Mouse (Mus musculus): ENCODE measurements around the gene Igsf21.

Igsf21 gene

DNA sequence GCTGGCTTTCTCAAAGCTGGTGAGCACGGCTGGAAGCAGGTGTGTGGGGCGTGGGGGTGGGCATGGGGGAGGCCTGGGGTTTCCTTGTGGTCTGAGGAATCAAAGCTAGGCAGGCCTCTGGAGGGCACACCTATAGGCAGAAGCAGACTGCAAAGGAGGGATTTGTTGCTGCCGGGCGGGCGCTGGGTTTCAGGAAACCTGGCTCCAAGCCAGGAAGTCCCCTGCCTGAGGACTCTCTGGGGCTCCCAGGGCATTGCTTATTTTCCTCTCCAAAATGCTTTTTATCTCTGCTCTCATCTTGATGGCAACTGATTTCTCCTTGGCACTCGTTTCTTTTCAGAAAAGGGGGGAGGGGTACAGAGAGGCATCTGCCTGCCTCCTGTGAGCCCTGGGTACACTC is 141.8 kb downstream of the Igsf21 start:
- in situ Hi-C loops (cut with MboI; ENCODE audit: unreplicated experiment in 2 of 2), result no loop called here

DNA sequence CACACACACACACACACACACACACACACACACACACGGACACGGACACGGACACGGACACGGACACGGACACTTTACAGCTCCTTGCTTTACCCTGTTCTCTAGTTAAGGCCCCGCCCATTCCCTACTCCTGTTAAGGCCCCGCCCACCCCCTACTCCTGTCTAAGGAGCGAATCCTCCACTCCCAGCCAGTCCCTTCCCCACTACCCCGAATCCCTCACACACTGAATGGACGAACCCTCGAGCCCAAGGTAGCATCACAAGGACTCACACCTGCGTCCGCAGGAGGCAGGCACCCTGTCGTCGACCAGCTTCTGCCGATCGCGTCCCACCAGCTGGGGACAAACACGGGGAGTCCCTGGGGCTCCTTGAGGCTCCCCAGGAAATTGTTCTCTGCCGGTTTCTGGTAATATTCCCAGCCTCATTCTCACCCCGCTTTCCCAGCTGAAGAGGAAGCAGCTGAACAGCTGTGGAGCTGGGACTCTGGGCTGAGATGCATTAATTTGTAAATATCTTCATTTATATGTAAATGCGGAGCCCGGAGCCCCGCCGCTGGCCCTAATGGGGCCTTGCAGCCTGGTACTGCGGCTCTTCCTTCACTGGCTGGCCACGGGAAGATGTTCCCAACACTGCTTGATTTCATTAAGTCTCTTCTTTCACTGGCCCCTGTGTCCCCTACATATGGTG is 143.1 kb downstream of the Igsf21 start:
- in situ Hi-C loops (cut with MboI; ENCODE audit: unreplicated experiment in 2 of 2), result no loop called here

DNA sequence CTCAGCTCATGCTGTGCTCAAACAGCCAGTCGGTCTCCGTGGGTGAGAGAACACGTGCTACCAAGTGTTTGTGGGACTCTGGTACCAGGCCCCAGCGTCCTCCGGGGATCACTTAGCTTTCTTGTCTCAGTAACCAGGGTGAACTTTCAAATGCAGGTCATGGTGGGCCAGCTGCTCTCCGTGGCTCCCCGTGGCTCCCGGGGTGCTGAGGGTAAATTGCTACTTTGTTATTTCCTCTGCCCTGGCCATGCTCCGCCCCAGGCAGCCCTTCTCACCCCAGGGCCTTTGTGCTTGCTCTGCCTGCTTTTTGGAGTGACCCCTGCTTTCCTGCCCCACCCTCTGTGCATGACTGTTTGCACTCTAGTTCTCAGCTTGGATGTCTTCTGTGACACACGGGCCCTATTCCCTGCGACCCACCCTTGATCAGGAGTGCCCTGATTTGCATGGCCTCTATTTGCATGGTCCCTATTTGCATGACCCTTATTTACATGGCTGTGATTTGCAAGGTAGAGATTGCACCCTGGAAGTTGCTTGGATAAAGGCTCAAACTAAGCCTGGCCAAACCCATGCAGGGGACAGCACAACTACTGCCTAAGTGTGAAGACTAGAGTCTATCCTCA is 143.9 kb downstream of the Igsf21 start:
- in situ Hi-C loops (cut with MboI; ENCODE audit: unreplicated experiment in 2 of 2), result no loop called here

DNA sequence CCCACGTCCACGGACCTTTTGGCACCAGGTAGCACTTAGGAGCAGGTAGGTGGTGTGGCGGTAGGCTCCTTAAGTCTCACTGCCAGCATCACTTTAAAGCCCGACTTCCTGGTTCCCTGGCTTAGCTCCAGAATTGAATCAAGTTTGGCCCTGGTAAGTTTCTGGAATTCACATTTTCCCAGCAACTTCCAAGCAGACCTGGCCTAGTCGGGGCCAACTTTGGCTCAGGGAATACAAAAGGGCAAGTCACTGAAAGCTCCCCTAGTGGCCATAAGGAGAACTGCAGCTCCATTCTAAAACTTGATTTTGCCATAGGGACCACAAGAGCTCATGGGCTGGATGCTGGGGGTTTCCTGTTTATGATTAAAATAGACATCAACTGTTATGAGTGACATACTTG is 145.5 kb downstream of the Igsf21 start:
- in situ Hi-C loops (cut with MboI; ENCODE audit: unreplicated experiment in 2 of 2), result no loop called here

DNA sequence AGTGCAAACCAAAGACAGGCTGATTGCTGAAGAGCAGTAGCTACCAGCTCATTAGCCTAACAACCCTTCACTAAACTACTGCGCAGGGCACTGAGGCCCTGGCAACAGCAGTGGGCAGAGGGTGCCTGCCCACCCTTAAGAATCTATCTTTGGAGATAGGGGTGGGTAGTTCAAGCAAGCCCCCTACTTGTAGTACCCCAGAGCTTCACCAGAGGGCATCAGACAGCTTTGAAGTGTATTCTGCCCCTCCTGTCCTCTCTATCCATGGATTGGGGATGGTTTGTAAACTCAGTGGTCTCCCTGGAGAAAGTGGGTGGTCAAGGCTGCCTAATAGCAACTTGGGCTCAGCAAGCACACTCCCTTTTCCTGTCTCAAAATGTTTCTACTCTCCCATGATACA is 146.4 kb downstream of the Igsf21 start:
- in situ Hi-C loops (cut with MboI; ENCODE audit: unreplicated experiment in 2 of 2), result no loop called here

DNA sequence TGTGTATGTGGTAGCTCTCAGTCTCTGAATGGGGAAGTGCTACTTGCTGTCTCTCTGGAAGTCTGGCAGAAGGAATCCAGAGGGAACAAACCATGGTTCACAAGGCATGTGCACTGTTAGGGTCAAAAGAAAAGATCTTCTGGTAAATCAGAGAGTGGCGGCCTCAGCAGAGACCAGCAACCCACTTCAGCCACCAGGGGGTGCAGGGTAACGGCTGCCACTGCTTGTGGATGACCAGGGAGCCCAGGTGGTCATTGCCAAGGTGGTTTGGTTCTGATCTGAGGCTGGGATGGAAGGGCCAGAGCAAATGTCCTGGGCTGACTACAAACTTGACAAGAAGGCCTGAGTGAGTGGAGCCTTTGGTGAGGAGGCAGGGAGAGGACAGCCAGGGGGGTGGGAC is 150.3 kb downstream of the Igsf21 start:
- in situ Hi-C loops (cut with MboI; ENCODE audit: unreplicated experiment in 2 of 2), result loop anchor here in 1 of 2 experiments (25.0 kb wide), 1 partner anchor 641 kb away; the partner anchor contains the start of gene Padi6

DNA sequence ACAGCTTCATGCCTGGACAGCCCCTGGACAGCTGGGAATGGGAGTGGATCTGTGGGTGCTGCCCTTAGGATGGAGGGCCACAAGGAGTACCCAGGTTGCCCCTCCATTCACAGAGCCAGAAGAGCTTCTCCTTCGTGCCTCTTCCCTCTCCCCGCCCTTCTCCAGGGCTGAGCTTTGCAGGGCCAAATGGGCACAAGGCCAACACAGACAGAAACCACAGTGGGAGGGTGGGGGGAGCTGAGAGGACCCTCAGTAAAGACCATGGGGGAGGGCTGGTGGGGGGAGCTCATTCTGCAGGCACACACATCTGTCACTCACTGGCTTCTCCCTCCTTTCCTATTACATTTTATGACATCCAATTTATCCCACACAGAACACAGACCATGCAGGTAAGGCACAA is 151.7 kb downstream of the Igsf21 start:
- in situ Hi-C loops (cut with MboI; ENCODE audit: unreplicated experiment in 2 of 2), result loop anchor here in 1 of 2 experiments (25.0 kb wide), 1 partner anchor 642 kb away; the partner anchor contains the start of gene Padi6

DNA sequence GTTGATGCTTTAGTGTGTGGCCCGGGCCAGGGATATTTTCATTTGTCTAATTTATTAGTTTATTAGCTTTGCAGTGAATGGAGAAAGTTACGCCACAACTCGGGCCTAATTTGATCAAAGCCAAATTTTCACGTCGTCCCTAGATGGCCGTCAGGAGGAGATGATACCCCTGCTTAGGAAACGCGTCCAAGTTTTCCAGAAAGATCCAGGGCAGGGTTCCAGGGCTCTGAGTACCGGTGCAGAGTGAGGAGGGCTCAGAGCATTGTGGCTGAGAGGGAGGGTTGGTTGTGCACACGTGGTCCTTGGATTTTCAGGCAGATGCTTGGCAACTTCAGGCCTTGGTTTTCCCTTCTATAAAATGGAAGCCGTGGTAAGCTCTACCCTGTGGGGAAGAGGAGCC is 154.2 kb downstream of the Igsf21 start:
- in situ Hi-C loops (cut with MboI; ENCODE audit: unreplicated experiment in 2 of 2), result loop anchor here in 1 of 2 experiments (25.0 kb wide), 1 partner anchor 645 kb away; the partner anchor contains the start of gene Padi6

DNA sequence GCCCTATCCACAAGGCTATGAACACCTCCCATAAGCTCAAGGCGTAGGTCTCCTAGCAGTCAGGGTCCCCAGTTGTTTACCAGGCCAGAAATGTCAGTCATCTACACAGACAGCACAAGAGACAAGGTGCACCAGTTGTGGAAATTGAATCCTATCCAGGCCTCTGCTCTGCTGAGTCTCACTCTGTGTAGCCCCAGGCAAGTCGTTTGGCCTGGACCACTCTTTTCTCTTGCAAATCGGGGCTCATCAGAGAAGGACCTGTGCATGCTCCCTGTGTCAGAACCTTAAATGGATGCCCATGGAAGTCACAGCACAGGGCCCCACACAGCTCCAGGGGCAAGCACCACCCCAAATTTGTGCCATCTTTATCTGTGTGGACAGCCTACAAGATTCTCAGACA is 154.9 kb downstream of the Igsf21 start:
- in situ Hi-C loops (cut with MboI; ENCODE audit: unreplicated experiment in 2 of 2), result loop anchor here in 1 of 2 experiments (25.0 kb wide), 1 partner anchor 646 kb away; the partner anchor contains the start of gene Padi6

DNA sequence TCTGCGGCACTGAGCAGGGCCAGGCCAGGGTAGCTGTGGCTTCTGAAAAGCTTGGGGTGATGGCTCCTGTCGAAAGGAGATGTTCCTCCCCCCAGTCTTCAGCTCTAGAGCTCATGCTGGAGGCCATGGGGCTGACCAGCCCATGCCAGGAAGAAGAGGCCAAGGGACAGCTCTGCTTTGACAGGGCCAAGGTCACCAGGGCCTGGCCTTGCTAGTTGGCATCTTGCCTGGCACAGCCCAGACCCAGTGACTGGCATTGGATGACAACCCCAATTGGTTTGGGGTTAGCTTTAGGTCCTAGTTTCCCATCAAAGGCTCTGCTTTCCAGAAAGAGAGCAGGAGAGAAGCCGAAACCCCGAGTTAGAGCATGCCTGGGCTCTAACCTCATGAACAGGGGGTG is 156.9 kb downstream of the Igsf21 start:
- in situ Hi-C loops (cut with MboI; ENCODE audit: unreplicated experiment in 2 of 2), result loop anchor here in 1 of 2 experiments (25.0 kb wide), 1 partner anchor 648 kb away; the partner anchor contains the start of gene Padi6

DNA sequence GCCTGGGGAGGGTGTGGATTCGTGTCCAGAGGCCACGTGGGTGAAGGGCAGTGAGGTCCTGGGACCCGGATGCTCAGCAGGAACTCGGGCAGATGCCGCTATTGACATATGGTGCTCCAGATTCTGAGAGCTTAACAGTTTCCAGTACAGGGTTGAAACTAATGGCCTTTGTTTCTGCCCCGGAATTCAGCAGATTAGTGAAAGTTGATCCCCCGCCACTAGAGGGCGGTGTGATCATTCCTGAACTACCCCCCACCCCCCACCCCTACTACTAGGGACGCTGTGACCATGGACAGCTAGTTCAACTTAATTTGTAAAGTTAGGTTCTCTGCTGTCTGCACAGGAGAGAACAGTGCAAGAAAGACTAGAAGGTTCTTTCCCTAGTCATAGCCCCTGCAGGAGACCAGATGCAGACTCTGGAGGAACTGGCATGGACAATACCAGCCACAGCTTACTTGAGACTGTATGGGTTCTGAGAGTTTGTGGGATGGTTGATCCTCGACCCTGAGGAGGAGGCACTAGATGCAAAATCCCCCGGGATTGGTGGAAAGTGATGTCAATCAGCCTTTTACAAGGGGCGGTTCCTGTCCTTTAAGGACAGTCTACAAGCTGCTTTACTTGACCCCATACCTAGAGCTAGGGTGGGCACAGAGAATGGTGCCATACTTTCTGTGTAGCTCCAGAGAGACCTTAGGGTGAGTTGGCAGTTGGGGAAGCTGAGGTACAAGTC is 157.7 kb downstream of the Igsf21 start:
- in situ Hi-C loops (cut with MboI; ENCODE audit: unreplicated experiment in 2 of 2), result loop anchor here in 1 of 2 experiments (25.0 kb wide), 1 partner anchor 648 kb away; the partner anchor contains the start of gene Padi6

DNA sequence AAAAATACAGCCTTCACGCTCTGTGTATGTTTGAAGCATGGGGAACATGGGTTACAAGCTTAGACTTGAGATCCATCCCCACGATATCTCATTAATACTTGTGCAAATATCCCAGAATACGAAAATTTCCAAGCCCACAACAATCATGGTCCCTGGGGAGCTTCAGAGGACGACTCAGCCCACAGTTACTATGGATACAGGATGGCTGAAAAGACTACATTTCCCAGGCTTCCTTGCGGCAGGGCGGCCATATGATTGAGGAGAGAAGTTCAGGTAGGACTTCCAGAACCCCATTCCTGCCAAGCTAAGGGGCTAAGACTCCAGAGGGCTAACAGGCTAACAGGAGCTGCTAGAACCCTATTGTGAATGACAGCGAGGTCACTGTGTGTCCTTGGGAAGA is 160.4 kb downstream of the Igsf21 start:
- in situ Hi-C loops (cut with MboI; ENCODE audit: unreplicated experiment in 2 of 2), result loop anchor here in 1 of 2 experiments (25.0 kb wide), 1 partner anchor 651 kb away; the partner anchor contains the start of gene Padi6

DNA sequence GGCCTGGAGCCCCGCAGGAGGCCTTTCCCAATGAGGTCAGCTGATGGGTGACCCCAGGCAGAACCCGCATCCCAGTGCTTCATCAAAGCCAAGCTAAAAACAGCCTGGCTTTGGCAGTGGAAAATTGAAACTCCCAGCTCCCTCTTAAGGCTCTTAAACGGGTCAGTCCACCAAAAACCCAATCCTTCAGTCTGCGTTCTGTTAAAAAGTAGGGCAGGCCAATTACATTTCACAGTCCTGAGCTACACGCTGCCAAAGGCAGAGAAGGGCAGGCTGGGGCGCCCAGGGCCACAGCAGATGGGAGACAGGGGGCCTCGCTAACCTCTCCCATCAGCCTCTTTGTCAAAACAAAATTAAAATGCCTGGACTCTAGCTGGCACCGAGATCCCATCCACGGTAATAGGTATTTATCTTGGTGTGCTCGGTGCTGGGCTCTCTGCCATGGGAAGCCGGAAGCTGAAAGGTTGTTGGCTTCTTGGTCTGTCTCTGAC is 162.0 kb downstream of the Igsf21 start:
- in situ Hi-C loops (cut with MboI; ENCODE audit: unreplicated experiment in 2 of 2), result loop anchor here in 1 of 2 experiments (25.0 kb wide), 1 partner anchor 653 kb away; the partner anchor contains the start of gene Padi6

DNA sequence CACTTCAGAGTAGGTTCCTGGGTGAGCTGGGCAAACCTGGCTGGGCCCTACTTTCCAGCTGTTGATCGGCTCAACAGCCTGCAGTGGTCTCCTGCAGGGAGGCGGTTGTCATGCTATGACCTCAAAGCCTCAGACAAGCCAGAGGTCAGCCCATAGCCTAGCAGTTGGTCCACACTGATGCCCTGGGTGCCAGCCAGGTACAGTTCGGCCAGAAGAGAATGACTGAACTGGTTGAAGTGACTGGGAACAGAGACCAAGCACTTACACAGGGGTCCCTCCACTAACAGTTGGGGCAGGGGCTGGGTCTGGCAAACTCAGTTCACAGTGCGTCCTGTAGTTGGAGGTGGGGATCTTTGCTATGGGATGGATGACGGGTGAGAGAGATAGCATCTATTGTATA is 162.5 kb downstream of the Igsf21 start:
- in situ Hi-C loops (cut with MboI; ENCODE audit: unreplicated experiment in 2 of 2), result loop anchor here in 1 of 2 experiments (25.0 kb wide), 1 partner anchor 653 kb away; the partner anchor contains the start of gene Padi6

DNA sequence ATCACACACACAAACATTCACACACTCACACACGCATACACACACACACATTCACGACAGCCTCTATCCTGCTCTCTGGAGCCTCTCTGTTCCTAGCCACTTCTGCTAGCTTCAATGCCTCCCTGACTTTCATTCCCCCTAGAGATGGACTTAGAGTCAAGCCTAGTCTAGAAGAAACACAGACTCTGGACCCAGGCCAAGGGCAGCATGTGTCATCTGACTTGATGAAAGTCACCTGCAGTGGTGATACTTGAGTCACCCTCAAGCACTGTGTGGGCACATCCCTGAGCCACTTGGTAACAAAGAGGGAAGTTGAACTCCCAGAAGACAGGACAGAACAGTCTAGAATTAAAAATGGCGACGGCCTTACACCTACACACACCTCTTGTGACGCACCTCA is 168.2 kb downstream of the Igsf21 start:
- in situ Hi-C loops (cut with MboI; ENCODE audit: unreplicated experiment in 2 of 2), result loop anchor here in 1 of 2 experiments (25.0 kb wide), 1 partner anchor 659 kb away; the partner anchor contains the start of gene Padi6

DNA sequence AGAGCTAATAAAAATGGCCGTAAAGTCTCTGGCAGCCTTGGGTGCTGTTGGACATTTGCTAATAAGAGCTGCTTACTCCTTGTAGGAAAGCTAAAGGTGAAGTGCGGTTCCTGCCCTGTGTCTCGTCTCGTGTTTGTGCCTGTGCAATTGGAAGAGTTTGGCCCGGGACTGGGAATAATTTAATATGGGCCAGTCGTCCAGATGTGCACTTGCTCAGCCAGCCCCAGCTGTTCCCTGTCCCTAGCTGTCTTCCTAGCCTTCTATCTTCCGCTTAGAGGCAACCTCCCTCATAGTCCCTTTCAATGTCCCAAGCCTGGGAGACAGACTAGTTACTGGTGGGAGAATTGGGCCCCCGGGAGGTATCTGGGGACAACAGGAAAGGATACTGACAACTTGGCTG is 169.0 kb downstream of the Igsf21 start:
- in situ Hi-C loops (cut with MboI; ENCODE audit: unreplicated experiment in 2 of 2), result loop anchor here in 1 of 2 experiments (25.0 kb wide), 1 partner anchor 660 kb away; the partner anchor contains the start of gene Padi6

DNA sequence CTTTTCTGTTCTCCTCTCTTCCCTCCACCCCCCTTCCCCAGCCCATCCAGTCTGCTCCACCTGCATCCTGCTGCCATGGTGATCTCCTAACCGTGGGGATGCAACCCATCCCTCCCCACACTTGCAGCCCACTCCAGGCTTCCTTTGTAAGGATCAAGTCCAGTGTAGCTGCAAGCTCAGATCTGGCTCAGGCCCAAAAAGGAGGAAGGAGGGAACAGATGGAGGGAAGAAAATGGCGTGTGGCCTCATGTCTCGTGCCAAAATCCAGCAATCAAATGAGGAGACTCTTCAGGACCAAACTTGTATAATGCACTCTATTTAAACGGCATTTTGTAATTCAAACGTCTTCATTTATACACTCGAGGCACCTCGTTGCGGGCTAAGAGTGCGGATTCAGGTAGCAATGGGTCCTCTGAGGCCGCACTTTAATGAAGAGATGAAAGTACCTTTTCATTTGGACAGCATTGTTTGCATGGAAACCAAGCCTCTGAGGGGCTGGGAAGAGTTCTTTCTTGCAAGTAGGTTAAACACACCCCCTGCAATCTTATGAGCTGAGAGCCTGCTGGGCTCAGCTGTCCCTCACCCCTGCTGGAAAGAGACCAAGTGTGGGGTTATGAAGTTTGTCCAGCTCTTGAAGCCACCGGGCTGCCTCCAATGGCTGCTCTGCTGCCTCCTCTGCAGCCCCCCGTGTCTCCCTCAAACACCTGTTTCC is 169.6 kb downstream of the Igsf21 start:
- in situ Hi-C loops (cut with MboI; ENCODE audit: unreplicated experiment in 2 of 2), result loop anchor here in 1 of 2 experiments (25.0 kb wide), 1 partner anchor 660 kb away; the partner anchor contains the start of gene Padi6

DNA sequence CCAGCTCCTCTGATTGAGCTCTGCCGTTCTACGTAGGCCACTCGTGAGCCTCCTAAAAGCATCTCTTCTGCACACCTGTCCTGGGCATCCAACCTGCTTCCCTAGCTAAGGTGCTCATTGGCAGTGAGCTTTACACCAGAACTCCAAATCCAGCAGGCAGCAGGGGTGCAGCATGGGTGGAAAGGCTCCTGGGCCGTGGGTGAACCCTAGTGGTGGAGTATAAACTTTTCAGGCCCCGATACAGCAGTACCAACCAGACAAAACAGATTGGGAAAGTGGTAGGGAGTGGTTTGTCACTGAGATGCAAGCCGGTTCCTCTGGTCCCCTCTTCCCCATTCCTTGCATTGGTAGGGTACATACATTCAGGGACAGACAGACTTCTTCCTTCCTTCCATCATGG is 170.2 kb downstream of the Igsf21 start:
- in situ Hi-C loops (cut with MboI; ENCODE audit: unreplicated experiment in 2 of 2), result loop anchor here in 1 of 2 experiments (25.0 kb wide), 1 partner anchor 661 kb away; the partner anchor contains the start of gene Padi6

DNA sequence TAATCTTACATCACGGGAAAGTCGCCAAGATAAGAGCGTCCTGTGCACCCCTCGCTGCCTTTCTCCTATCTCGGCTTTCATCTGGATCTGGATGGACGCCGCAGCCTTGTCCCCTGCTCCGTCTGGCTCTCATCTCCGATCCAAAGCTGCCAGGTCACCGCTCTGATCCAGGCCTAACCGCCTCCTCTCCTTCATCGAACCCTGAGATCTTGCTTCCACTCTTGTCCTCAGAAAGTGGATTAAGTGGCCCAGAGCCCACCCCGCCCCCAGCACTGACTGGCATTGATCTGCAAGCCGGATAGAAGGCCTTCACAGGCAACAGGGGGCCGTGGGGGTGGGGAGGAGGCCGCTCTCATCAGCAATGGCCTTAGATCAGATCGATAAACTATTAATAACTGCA is 175.5 kb downstream of the Igsf21 start:
- in situ Hi-C loops (cut with MboI; ENCODE audit: unreplicated experiment in 2 of 2), result no loop called here

DNA sequence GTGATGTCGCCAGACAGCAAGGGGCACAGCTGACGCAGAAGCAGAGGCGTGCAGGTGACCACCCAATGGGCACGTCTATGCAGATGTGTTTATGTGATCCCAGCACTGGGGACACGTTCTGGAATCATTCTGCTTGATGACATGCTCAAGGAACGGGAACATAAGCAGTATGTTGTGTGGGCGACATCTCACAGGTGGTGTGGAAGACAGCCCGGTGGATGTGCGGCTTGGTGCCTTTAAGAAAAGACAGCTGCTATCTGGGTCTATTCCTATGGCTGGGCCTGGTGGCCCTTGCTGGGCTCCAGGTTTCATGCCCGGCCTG is 176.3 kb downstream of the Igsf21 start:
- in situ Hi-C loops (cut with MboI; ENCODE audit: unreplicated experiment in 2 of 2), result no loop called here
